In genomic region chr13:40651056-40651455, GRCm38 (mm10) we compare ENCODE assay signal across 8 mouse cellular contexts.
DNase-seq lines count a peak whose midpoint lies in the region; ATAC-seq and TF ChIP-seq lines count a peak whose summit lies in the region.
"Had no signal": no experiment of that assay in that cellular context is flagged by ENCODE, and none has a peak within 500 bp of the region (broad histone marks: within the 10 kb centered on the region; RNA-seq: fewer than 3 reads in every experiment).

No protein-coding gene starts in this region.

- no peak for ATAC-seq in heart, embryonic 11.5 days (replicated peaks; ENCODE audit: insufficient number of reproducible peaks, low FRiP score, low TSS enrichment)
- no peak for ATAC-seq in kidney, postnatal 0 days (replicated peaks; ENCODE audit: low FRiP score, low read depth)
- no peak for ATAC-seq in limb, embryonic 13.5 days (ENCODE audit: low FRiP score, low read depth)

- WGBS in heart, embryonic 11.5 days (ENCODE audit: insufficient replicate concordance), result 48% methylated on average over 16 of the region's 16 CpGs
- WGBS in kidney, postnatal 0 days, result 43% methylated on average over 16 of the region's 16 CpGs
- WGBS in limb, embryonic 13.5 days, result 45% methylated on average over 16 of the region's 16 CpGs

- no peaks in the 10 kb centered on the region for H3K9me3 ChIP-seq in heart, embryonic 11.5 days (replicated peaks; ENCODE audit: control insufficient read depth, low read length)
- H3K9me3 ChIP-seq in kidney, postnatal 0 days (replicated peaks; ENCODE audit: low read length), result no peaks in the 10 kb centered on the region
- H3K9me3 ChIP-seq in limb, embryonic 13.5 days, result no peaks in the 10 kb centered on the region

- H3K36me3 ChIP-seq in heart, embryonic 11.5 days (ENCODE audit: control insufficient read depth, insufficient read depth, low read length), result no peaks in the 10 kb centered on the region
- no peaks in the 10 kb centered on the region for H3K36me3 ChIP-seq in kidney, postnatal 0 days (ENCODE audit: insufficient read depth, low read length)
- no peaks in the 10 kb centered on the region for H3K36me3 ChIP-seq in limb, embryonic 13.5 days

- H3K4me1 ChIP-seq in heart, embryonic 11.5 days (ENCODE audit: control insufficient read depth, insufficient read depth, low read length), result 0 out of 2 replicates have a peak, but pooled peaks cover 3% of the 10 kb centered on the region
- no peaks in the 10 kb centered on the region for H3K4me1 ChIP-seq in kidney, postnatal 0 days (replicated peaks; ENCODE audit: insufficient read depth, low read length)
- peaks cover 19% of the 10 kb centered on the region for H3K4me1 ChIP-seq in limb, embryonic 13.5 days

- H3K27ac ChIP-seq in heart, embryonic 11.5 days (ENCODE audit: low read depth, low read length), result no peak overlapping the region
- H3K27ac ChIP-seq in kidney, postnatal 0 days, result no peak overlapping the region
- no peak overlapping the region for H3K27ac ChIP-seq in limb, embryonic 13.5 days

- 0 out of 2 replicates have a peak overlapping the region, but pooled peaks have one; percentile 37 for H3K4me2 ChIP-seq in heart, embryonic 11.5 days
- H3K4me2 ChIP-seq in kidney, postnatal 0 days (ENCODE audit: low read length), result no peak overlapping the region
- peak overlapping the region; percentile 32 for H3K4me2 ChIP-seq in limb, embryonic 13.5 days (replicated peaks)

- DNase-seq in adrenal gland, postnatal 36 days, result peak; percentile 87 to 91
- peak; percentile 77 for DNase-seq in embryo, embryonic 10 days (ENCODE audit: low spot score)
- DNase-seq in kidney, postnatal 0 days (ENCODE audit: low spot score), result peak; percentile 63
- DNase-seq in retina, adult 2 months (ENCODE audit: low read depth, low spot score), result peak; percentile 33
- no peak for DNase-seq in c-Kit-positive CD71-positive TER-119-positive erythroid progenitor cells, embryonic 14.5 days (ENCODE audit: low spot score)

- no peaks in the 10 kb centered on the region for H3K27me3 ChIP-seq in heart, embryonic 11.5 days (ENCODE audit: control insufficient read depth, insufficient read depth, low read length)
- no peaks in the 10 kb centered on the region for H3K27me3 ChIP-seq in kidney, postnatal 0 days (ENCODE audit: insufficient read depth, low read length)
- H3K27me3 ChIP-seq in limb, embryonic 13.5 days, result peaks cover 38% of the 10 kb centered on the region

- no peak overlapping the region for H3K9ac ChIP-seq in heart, embryonic 11.5 days (ENCODE audit: low read depth, low read length)
- H3K9ac ChIP-seq in kidney, postnatal 0 days (ENCODE audit: low read depth, low read length), result no peak overlapping the region
- no peak overlapping the region for H3K9ac ChIP-seq in limb, embryonic 13.5 days

- H3K4me3 ChIP-seq in heart, embryonic 11.5 days (ENCODE audit: low read depth, low read length), result no peak overlapping the region
- no peak overlapping the region for H3K4me3 ChIP-seq in kidney, postnatal 0 days (replicated peaks; ENCODE audit: low read depth, low read length)
- no peak overlapping the region for H3K4me3 ChIP-seq in limb, embryonic 13.5 days
- H3K4me3 ChIP-seq: myocyte had no signal

- TF ChIP-seq CTCF in kidney, postnatal 0 days (IDR thresholded peaks at IDR 0.05; ENCODE audit: low read depth), result no peak
